Mouse (Mus musculus) cerebellum, adult 8-10 months (tissue): Measurements from ENCODE around the gene Zmiz2.
"Not testable (repeated sequence)": the region's sequence is repeated elsewhere in the genome, so short reads cannot be mapped to it uniquely, and the experiment has no call there.

Experiments
- DNase-seq: peaks from one replicate; pipeline ENCODE4 v3.0.0; 2022

Gene Zmiz2

DNA sequence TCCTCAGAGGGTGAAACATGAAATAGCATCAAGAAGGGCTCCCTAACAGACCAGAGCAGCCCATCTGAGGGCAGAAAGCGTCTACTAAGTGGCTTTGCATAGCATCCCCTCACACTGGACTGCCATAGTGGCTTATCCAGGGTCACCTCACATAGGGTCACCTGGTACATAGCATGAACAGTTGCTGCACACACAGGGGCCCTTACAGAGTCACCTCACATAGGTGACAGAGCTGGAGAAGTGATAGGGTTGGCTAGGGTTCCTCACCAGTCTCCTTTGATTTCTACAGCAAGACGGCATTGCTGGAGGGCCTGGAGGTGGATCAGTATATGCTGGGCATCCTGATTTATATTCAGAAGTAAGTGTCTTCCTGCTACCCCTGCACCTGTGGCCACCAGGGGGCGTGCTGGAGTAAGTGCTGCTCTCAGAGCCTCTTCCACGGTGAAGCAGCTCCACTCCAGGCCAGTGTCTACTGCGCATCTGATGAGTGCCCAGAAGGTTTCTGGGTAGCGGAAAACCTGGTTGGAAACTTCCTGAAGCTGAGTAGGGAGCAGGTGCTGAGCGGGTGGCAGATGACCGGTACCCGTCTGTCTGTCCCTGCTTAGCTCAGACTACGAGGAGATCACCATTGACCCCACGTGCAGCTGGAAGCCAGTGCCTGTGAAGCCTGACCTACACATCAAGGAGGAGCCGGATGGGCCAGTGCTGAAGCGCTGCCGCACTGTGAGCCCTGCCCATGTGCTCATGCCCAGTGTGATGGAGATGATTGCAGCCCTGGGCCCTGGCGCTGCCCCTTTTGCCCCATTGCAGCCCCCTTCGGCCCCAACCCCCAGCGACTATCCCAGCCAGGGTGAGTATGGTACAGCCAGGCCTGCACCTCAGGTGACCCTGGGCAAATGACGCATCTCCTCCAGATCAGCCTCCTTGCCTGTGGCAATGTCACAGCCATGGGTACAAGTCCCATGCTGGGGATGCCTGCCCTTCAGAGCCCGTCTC, 13.9 kb downstream of the Zmiz2 start:
- peak; percentile 44 for DNase-seq

DNA sequence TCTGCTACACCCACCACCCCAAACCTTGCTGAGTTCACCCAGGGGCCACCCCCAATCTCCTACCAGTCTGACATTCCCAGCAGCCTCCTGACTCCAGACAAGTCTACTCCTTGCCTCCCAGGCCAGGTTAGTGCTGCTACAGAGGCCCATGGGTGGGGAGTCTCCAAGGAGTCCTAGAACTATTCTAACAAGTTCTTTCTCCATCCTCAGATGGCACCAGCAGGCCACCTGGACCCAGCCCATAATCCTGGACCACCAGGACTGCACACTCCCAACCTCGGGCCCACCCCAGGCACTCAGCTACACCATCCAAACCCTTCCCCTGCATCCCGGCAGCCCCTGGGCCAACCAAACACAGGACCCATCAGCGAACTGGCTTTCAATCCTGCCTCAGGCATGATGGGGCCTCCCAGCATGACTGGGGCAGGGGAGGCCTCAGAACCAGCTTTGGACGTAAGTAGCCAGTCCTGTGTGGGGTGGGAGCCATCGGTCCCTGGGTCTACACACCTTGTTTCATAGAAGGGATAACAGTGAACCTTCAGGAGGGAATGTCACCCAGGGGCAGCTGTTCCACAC, 15.0 kb downstream of the Zmiz2 start:
- DNase-seq = peak; percentile 14

- DNase-seq = peak; percentile 42
Measured at GRCm38 (mm10) chr11:6404699-6405566, 16.1 kb downstream of the Zmiz2 start.

GRCm38 (mm10) chr11:6405591-6406081, 16.8 kb downstream of the Zmiz2 start:
- peak; percentile 45 for DNase-seq

GRCm38 (mm10) chr11:6406251-6407161, 17.6 kb downstream of the Zmiz2 start:
- peak; percentile 70 for DNase-seq

DNA sequence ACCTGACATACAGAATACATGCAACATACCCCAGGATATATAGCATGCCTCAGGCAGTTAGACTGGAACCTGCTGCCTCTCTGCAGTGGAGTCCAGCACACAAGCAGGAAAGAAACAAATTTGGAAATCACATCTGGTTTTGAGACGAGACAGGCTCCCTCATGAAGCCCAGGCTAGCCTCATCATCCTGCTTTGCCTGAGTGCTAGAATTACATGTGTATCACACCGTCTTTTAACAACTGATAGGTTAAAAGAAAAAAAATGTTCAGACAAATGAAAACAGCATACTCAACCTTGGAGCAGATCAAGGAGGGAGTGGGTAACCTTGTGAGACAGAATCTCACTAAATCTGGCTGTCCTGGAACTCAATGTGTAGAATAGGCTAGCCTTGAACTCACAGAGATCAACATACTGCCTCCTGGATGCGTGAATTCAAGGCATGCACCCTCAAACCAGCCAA, 18.3 kb downstream of the Zmiz2 start:
- no peak for DNase-seq

GRCm38 (mm10) chr11:6410050-6410602, 21.3 kb downstream of the Zmiz2 start:
- DNase-seq = no peak

GRCm38 (mm10) chr11:6410755-6411154, 21.9 kb downstream of the Zmiz2 start:
- DNase-seq = peak; percentile 9

DNA sequence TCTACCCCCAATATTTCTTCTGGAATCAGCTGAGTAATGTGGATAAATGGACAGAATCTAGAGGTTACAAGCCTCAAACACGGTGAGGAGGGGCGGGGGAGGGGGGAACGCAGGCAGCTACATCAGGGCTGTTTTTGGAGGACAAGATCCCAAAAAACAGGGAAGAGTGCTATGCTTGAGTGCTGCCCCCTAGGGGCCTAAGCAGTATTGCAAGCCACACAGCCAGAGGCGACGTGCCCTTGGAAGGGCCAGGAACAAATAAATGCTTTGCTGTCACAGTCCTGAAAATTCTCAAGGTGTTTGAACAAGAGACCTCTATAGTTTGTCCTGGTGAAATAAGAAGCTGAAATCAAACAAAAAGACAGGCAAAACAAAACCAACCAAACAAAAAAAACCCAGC, 22.8 kb downstream of the Zmiz2 start:
- peak; percentile 85 for DNase-seq

DNA sequence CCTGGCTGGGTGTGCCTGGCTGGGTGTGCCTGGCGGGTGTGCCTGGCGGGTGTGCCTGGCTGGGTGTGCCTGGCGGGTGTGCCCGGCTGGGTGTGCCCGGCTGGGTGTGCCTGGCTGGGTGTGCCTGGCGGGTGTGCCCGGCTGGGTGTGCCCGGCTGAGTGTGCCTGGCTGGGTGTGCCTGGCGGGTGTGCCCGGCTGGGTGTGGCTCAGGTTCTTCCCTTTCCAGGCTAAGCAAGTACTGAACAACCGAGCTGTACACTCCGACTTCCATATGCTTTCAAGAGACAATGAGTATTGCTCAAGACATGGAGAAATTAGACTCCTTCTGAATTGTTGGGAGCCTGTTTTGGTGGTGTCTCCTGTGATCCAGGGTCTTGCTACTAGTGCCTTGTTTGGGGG, 24.4 kb downstream of the Zmiz2 start:
- no peak for DNase-seq

DNA sequence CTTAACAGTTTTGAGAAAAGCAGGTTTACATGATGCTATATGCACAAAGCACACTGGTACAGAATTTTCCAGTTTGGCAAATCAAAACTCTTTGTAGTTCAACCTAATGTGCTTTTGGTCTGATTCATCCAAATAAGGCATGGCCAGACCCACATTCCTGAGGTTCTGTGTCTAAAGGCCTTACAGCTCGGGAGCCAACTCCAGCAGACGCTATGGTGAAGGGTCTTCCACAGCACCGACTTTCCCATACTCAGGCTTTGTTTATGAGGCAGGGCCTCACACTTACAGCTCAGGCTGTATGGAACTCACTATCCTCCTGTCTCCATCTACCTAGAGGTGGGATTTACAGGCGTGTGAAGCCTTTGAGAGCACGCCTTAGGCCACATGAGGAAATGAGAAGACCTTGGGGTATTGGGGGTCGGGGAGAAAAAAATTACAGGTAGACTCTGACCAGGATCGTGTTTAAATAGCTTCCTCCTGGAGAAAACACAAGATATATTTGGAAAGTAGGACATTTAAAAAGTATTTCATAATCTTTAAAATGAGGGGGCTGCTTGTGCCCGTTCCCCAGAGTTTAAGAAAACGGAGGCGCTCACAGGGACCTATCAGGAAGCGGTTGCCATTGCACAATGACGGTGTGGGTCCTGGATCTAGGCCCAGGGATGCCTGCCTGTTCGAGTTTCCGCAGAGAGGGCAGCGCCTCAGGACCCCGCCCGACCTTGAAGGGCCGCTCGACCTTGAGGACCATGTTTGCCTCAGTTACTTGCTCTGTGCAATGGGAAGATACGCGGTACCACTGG, 26.1 kb downstream of the Zmiz2 start, which contains the start of gene Ppia:
Ppia (plus strand) TSS at position 693 of the 800 bp plus-strand sequence.
- peak; percentile 41 for DNase-seq

- DNase-seq = peak; percentile 99
Measured at GRCm38 (mm10) chr11:6415551-6416404, 26.9 kb downstream of the Zmiz2 start.

DNA sequence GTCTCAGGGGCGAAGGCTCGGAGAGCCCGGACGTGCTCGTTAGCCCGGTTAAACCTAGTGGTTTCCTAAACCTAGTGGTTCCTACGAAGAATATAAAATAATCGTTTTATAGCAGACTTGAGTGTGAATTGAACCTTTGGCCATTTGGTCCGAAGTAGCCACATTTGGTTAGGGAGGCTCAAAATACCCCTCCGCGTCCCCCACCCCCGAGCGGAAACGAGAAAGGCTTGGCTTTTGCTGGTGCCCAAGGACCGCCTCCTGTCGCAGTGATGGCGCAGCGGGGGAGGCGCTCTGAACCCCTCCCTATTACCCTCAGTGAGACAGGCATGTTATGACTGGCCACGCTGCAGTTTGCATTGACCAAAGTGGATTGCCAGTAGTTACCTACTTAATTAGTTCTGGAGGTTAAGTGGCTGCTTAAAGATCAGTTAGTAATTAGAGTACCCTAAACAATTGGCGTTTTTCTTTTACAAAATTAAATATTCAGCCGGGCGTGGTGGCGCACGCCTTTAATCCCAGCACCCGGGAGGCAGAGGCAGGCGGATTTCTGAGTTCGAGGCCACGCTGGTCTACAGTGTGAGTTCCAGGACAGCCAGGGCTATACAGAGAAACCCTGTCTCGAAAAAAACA, 27.6 kb downstream of the Zmiz2 start:
- peak; percentile 79 for DNase-seq

DNA sequence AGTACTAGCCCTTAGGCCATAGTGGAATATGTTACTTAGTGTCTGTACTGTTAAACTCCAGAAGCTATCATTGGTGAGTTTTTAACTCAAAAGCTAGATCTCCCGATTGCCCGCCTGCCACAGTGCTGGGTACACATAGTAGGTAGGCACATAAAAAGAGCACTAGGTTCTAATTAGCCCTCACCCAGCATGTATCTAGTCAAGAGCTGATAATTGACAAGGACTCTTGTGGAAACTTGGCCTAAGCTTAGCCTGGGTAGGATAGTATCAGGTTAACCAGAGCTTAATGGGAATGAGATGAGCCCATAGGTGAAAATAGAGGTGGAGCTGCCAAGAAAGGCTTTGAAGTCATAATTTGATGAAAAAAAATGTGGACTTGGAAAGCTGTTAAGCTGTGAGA, 28.2 kb downstream of the Zmiz2 start:
- peak; percentile 13 for DNase-seq

- DNase-seq = no peak
Measured at GRCm38 (mm10) chr11:6417490-6417889, 28.6 kb downstream of the Zmiz2 start.

DNA sequence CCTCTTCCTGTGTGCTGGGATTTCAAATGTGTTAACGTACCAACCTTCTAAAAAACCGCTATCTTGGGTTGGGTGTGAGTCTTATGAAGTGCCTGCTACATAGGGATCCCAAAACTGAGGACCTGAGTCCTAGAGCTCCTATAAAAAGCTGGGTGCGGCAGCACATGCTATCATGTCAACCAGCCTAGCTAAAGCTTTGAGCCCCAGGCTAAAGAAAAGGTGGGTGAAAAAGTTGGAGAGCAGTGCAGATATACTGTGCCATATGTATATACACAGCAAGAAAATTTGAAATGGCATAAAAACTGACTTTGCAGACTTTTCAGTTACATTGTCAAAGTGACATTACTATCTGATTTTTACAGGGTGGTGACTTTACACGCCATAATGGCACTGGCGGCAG, 29.9 kb downstream of the Zmiz2 start:
- no peak for DNase-seq

- DNase-seq = not testable (repeated sequence)
Measured at GRCm38 (mm10) chr11:6419156-6419555, 30.3 kb downstream of the Zmiz2 start.

- DNase-seq = no peak
Measured at GRCm38 (mm10) chr11:6420283-6420703, 31.4 kb downstream of the Zmiz2 start.
